13 mouse cellular contexts compared by ENCODE assay signal in the genomic region with DNA sequence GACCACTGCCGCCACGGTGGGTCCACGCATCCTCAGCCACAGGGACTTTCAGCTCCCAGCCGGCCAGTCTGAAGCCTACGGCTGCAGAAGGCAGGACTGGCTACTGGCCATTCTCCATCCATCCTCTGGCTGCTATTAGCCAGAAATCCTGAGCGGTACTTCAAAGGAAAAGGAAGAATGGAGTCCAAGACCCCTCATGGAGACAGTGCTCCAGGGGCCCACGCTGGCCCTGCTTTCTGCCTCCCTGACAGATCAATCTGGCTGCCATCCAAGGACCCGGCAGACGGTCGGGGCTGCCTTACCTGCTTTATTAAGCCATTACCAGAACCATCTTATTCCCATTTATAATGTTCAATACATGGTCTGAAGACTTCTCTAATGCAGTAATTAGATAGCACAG.
A peak's percentile ranks its signal among the peaks of the same experiment; 100 is the strongest.
DNase-seq lines count a peak whose midpoint lies in the region; ATAC-seq lines count a peak whose summit lies in the region.
"Had no signal": no experiment of that assay in that cellular context is flagged by ENCODE, and none has a peak within 500 bp of the region (broad histone marks: within the 10 kb centered on the region; RNA-seq: fewer than 3 reads in every experiment).

No protein-coding gene starts in this region.

- no peaks in the 10 kb centered on the region for H3K36me3 ChIP-seq in forebrain, embryonic 12.5 days (replicated peaks)
- no peaks in the 10 kb centered on the region for H3K36me3 ChIP-seq in forebrain, embryonic 11.5 days (ENCODE audit: control insufficient read depth, insufficient read depth, low read length)
- H3K36me3 ChIP-seq in hindbrain, embryonic 11.5 days (ENCODE audit: control insufficient read depth, insufficient read depth, low read length), result no peaks in the 10 kb centered on the region
- no peaks in the 10 kb centered on the region for H3K36me3 ChIP-seq in midbrain, embryonic 12.5 days
- H3K36me3 ChIP-seq in stomach, embryonic 14.5 days (ENCODE audit: control insufficient read depth, insufficient read depth, low read length), result no peaks in the 10 kb centered on the region
- H3K36me3 ChIP-seq: embryonic facial prominence, embryonic 15.5 days had no signal

- no peak overlapping the region for H3K4me2 ChIP-seq in forebrain, embryonic 12.5 days
- no peak overlapping the region for H3K4me2 ChIP-seq in forebrain, embryonic 11.5 days (ENCODE audit: low read depth, low read length, severe bottlenecking)
- H3K4me2 ChIP-seq in hindbrain, embryonic 11.5 days (replicated peaks; ENCODE audit: low read depth, low read length), result no peak overlapping the region
- no peak overlapping the region for H3K4me2 ChIP-seq in midbrain, embryonic 12.5 days (replicated peaks)
- H3K4me2 ChIP-seq in stomach, embryonic 14.5 days (replicated peaks; ENCODE audit: low read depth, low read length), result no peak overlapping the region
- H3K4me2 ChIP-seq: embryonic facial prominence, embryonic 15.5 days had no signal

- no peak for ATAC-seq in forebrain, embryonic 12.5 days (ENCODE audit: low FRiP score)
- ATAC-seq in forebrain, embryonic 11.5 days (replicated peaks; ENCODE audit: low FRiP score), result no peak
- ATAC-seq in hindbrain, embryonic 11.5 days (ENCODE audit: low FRiP score), result peak; percentile 14; the same call in 1 of the 2 replicates
- ATAC-seq in midbrain, embryonic 12.5 days (ENCODE audit: low FRiP score, low read depth), result no peak
- no peak for ATAC-seq in stomach, embryonic 14.5 days (ENCODE audit: insufficient number of reproducible peaks, insufficient read depth, low FRiP score, low read depth)
- ATAC-seq in erythroid progenitor cell, adult 5-6 weeks (replicated peaks; ENCODE audit: low FRiP score, poor library complexity, severe bottlenecking), result no peak
- no peak for ATAC-seq in CD4-positive, CD25-positive, alpha-beta regulatory T cell, adult 4 months

- no peak overlapping the region for H3K9ac ChIP-seq in forebrain, embryonic 12.5 days
- no peak overlapping the region for H3K9ac ChIP-seq in forebrain, embryonic 11.5 days (ENCODE audit: low read length)
- H3K9ac ChIP-seq in hindbrain, embryonic 11.5 days (ENCODE audit: low read depth, low read length), result no peak overlapping the region
- H3K9ac ChIP-seq in midbrain, embryonic 12.5 days (replicated peaks), result no peak overlapping the region
- H3K9ac ChIP-seq in stomach, embryonic 14.5 days (replicated peaks; ENCODE audit: low read depth, low read length), result no peak overlapping the region
- H3K9ac ChIP-seq: embryonic facial prominence, embryonic 15.5 days had no signal

- 0 out of 2 replicates have a peak, but pooled peaks cover 2% of the 10 kb centered on the region for H3K9me3 ChIP-seq in forebrain, embryonic 12.5 days
- H3K9me3 ChIP-seq in forebrain, embryonic 11.5 days (ENCODE audit: control insufficient read depth, low read length), result no peaks in the 10 kb centered on the region
- H3K9me3 ChIP-seq in hindbrain, embryonic 11.5 days (ENCODE audit: control insufficient read depth, low read length), result no peaks in the 10 kb centered on the region
- no peaks in the 10 kb centered on the region for H3K9me3 ChIP-seq in midbrain, embryonic 12.5 days
- no peaks in the 10 kb centered on the region for H3K9me3 ChIP-seq in stomach, embryonic 14.5 days (ENCODE audit: control insufficient read depth, low read depth, low read length)
- H3K9me3 ChIP-seq: embryonic facial prominence, embryonic 15.5 days; megakaryocyte, embryonic 14.5 days had no signal

- peak overlapping the region; percentile 36; the same call in 1 of the 2 replicates for H3K27ac ChIP-seq in forebrain, embryonic 12.5 days
- no peak overlapping the region for H3K27ac ChIP-seq in forebrain, embryonic 11.5 days (ENCODE audit: low read depth, low read length)
- peak overlapping the region; percentile 51; the same call in 1 of the 2 replicates for H3K27ac ChIP-seq in hindbrain, embryonic 11.5 days (ENCODE audit: low read depth, low read length)
- H3K27ac ChIP-seq in midbrain, embryonic 12.5 days (replicated peaks), result peak overlapping the region; percentile 55
- peak overlapping the region; percentile 39; the same call in 1 of the 2 replicates for H3K27ac ChIP-seq in stomach, embryonic 14.5 days (ENCODE audit: low read length)
- H3K27ac ChIP-seq: embryonic facial prominence, embryonic 15.5 days; heart, adult 2 months had no signal

- 49% methylated on average over 10 of the region's 10 CpGs for WGBS in forebrain, embryonic 12.5 days
- 56% methylated on average over 10 of the region's 10 CpGs for WGBS in forebrain, embryonic 11.5 days
- WGBS in hindbrain, embryonic 11.5 days, result 43% methylated on average over 10 of the region's 10 CpGs
- WGBS in midbrain, embryonic 12.5 days, result 46% methylated on average over 10 of the region's 10 CpGs
- WGBS in stomach, embryonic 14.5 days, result 32% methylated on average over 10 of the region's 10 CpGs

- no peak for DNase-seq in forebrain, embryonic 11.5 days (ENCODE audit: low spot score)
- DNase-seq in hindbrain, embryonic 11.5 days (ENCODE audit: low spot score), result no peak
- DNase-seq in kidney, postnatal 4 days, result no peak
- DNase-seq: heart, adult 2 months; heart, postnatal 4 days; lung, adult 2 months had no signal

- no peak overlapping the region for H3K4me3 ChIP-seq in forebrain, embryonic 12.5 days (replicated peaks)
- no peak overlapping the region for H3K4me3 ChIP-seq in forebrain, embryonic 11.5 days (ENCODE audit: low read depth, low read length)
- no peak overlapping the region for H3K4me3 ChIP-seq in hindbrain, embryonic 11.5 days (ENCODE audit: low read depth, low read length)
- no peak overlapping the region for H3K4me3 ChIP-seq in midbrain, embryonic 12.5 days
- no peak overlapping the region for H3K4me3 ChIP-seq in stomach, embryonic 14.5 days (ENCODE audit: low read depth, low read length)
- H3K4me3 ChIP-seq: embryonic facial prominence, embryonic 15.5 days; heart, adult 2 months; megakaryocyte, embryonic 14.5 days had no signal

- no peaks in the 10 kb centered on the region for H3K27me3 ChIP-seq in forebrain, embryonic 12.5 days
- H3K27me3 ChIP-seq in forebrain, embryonic 11.5 days (ENCODE audit: control insufficient read depth, insufficient read depth, low read length), result no peaks in the 10 kb centered on the region
- no peaks in the 10 kb centered on the region; the same call in 1 of the 2 replicates for H3K27me3 ChIP-seq in hindbrain, embryonic 11.5 days (ENCODE audit: control insufficient read depth, insufficient read depth, low read length)
- no peaks in the 10 kb centered on the region; the same call in 1 of the 2 replicates for H3K27me3 ChIP-seq in midbrain, embryonic 12.5 days
- no peaks in the 10 kb centered on the region for H3K27me3 ChIP-seq in stomach, embryonic 14.5 days (ENCODE audit: control insufficient read depth, insufficient read depth, low read length)
- H3K27me3 ChIP-seq: embryonic facial prominence, embryonic 15.5 days had no signal

- peaks cover 40% of the 10 kb centered on the region for H3K4me1 ChIP-seq in forebrain, embryonic 12.5 days
- H3K4me1 ChIP-seq in forebrain, embryonic 11.5 days (replicated peaks; ENCODE audit: control insufficient read depth, insufficient read depth, low read length), result peaks cover 2% of the 10 kb centered on the region; the same call in 1 of the 2 replicates
- H3K4me1 ChIP-seq in hindbrain, embryonic 11.5 days (replicated peaks; ENCODE audit: control insufficient read depth, insufficient read depth, low read length), result peaks cover 11% of the 10 kb centered on the region
- peaks cover 23% of the 10 kb centered on the region for H3K4me1 ChIP-seq in midbrain, embryonic 12.5 days
- H3K4me1 ChIP-seq in stomach, embryonic 14.5 days (ENCODE audit: control insufficient read depth, insufficient read depth, low read length), result peaks cover 16% of the 10 kb centered on the region
- H3K4me1 ChIP-seq: megakaryocyte, embryonic 14.5 days had no signal
